8 mouse cellular contexts compared by ENCODE assay signal in genomic region chr7:30552102-30553020, GRCm38 (mm10). TPM values are rescaled to one million over a fixed set of nuclear protein-coding genes. Genes with fewer than 3 reads are reported as not detected.
DNase-seq lines count a peak whose midpoint lies in the region; ATAC-seq lines count a peak whose summit lies in the region.

Gene Hspb6 (plus strand): TSS chr7:30552178.
Gene Proser3 (minus strand): TSS chr7:30552299.

- no peaks in the 10 kb centered on the region for H3K9me3 ChIP-seq in heart, embryonic 14.5 days (ENCODE audit: control insufficient read depth, low read length)
- no peaks in the 10 kb centered on the region for H3K9me3 ChIP-seq in liver, embryonic 13.5 days (replicated peaks)
- H3K9me3 ChIP-seq in stomach, embryonic 16.5 days (replicated peaks; ENCODE audit: control insufficient read depth, low read length): no peaks in the 10 kb centered on the region

- peak within 1 kb of the TSS; percentile 89 for H3K9ac ChIP-seq in heart, embryonic 14.5 days (ENCODE audit: low read length)
- peak within 1 kb of the TSS; percentile 91 for H3K9ac ChIP-seq in liver, embryonic 13.5 days
- H3K9ac ChIP-seq in stomach, embryonic 16.5 days (ENCODE audit: low read length): peak within 1 kb of the TSS; percentile 85

- DNase-seq in c-Kit-negative CD71-positive TER-119-positive erythroid progenitor cells, embryonic 14.5 days (ENCODE audit: low read depth, low spot score): peak; percentile 98
- DNase-seq in fibroblast of lung, adult 2 months (ENCODE audit: low read depth): peak; percentile 99
- DNase-seq in kidney, postnatal 14 days: peak; percentile 98
- DNase-seq in liver, embryonic 13.5 days: peak; percentile 95
- peak; percentile 94 for DNase-seq in neural tube, embryonic 10.5 days (ENCODE audit: extremely low spot score, low spot score)

- WGBS in heart, embryonic 14.5 days: under 1% methylated on average over 44 of the region's 44 CpGs
- WGBS in liver, embryonic 13.5 days (ENCODE audit: insufficient replicate concordance): under 1% methylated on average over 44 of the region's 44 CpGs
- under 1% methylated on average over 44 of the region's 44 CpGs for WGBS in stomach, embryonic 16.5 days

- H3K36me3 ChIP-seq in heart, embryonic 14.5 days (ENCODE audit: control insufficient read depth, insufficient read depth, low read length): peaks cover 48% of the 10 kb centered on the region
- peaks cover 41% of the 10 kb centered on the region for H3K36me3 ChIP-seq in liver, embryonic 13.5 days
- H3K36me3 ChIP-seq in stomach, embryonic 16.5 days (ENCODE audit: control insufficient read depth, insufficient read depth, low read length): peaks cover 8% of the 10 kb centered on the region; the same call in 1 of the 2 replicates

- H3K27me3 ChIP-seq in heart, embryonic 14.5 days (ENCODE audit: control insufficient read depth, insufficient read depth, low read length): no peaks in the 10 kb centered on the region
- H3K27me3 ChIP-seq in liver, embryonic 13.5 days: no peaks in the 10 kb centered on the region
- H3K27me3 ChIP-seq in stomach, embryonic 16.5 days (ENCODE audit: control insufficient read depth, insufficient read depth, low read length): no peaks in the 10 kb centered on the region

- peak; percentile 92 for ATAC-seq in CD4-positive, CD25-positive, alpha-beta regulatory T cell, adult 4 months
- ATAC-seq in heart, embryonic 14.5 days (ENCODE audit: insufficient number of reproducible peaks, insufficient read depth, low FRiP score, low read depth): peak; percentile 86
- peak; percentile 90 for ATAC-seq in liver, embryonic 13.5 days (ENCODE audit: low read depth)
- peak; percentile 95 for ATAC-seq in stomach, embryonic 16.5 days (ENCODE audit: insufficient read depth, low FRiP score)

- H3K4me2 ChIP-seq in heart, embryonic 14.5 days (ENCODE audit: low read length): peak within 1 kb of the TSS; percentile 86
- H3K4me2 ChIP-seq in liver, embryonic 13.5 days: peak within 1 kb of the TSS; percentile 92
- H3K4me2 ChIP-seq in stomach, embryonic 16.5 days (ENCODE audit: low read depth, low read length): peak within 1 kb of the TSS; percentile 94

- H3K4me1 ChIP-seq in heart, embryonic 14.5 days (ENCODE audit: control insufficient read depth in 2 of 2, insufficient read depth in 2 of 2, low read length in 2 of 2): peaks cover 8 to 14% of the 10 kb centered on the region in 2 experiments
- H3K4me1 ChIP-seq in liver, embryonic 13.5 days (replicated peaks): peaks cover 31% of the 10 kb centered on the region
- peaks cover 12% of the 10 kb centered on the region for H3K4me1 ChIP-seq in stomach, embryonic 16.5 days (ENCODE audit: control insufficient read depth, insufficient read depth, low read length)

- peak within 1 kb of the TSS; percentile 73 to 87 for H3K4me3 ChIP-seq in heart, embryonic 14.5 days (ENCODE audit: control insufficient read depth in 1 of 2, insufficient read depth in 1 of 2, low read depth in 1 of 2, low read length in 2 of 2)
- peak within 1 kb of the TSS; percentile 71 for H3K4me3 ChIP-seq in liver, embryonic 13.5 days (replicated peaks)
- peak within 1 kb of the TSS; percentile 78 for H3K4me3 ChIP-seq in stomach, embryonic 16.5 days (replicated peaks; ENCODE audit: low read length)

- peak within 1 kb of the TSS; percentile 98 for H3K27ac ChIP-seq in heart, embryonic 14.5 days (replicated peaks in 1 of 2; ENCODE audit: control insufficient read depth in 1 of 2, insufficient read depth in 1 of 2, low read depth in 2 of 2, low read length in 2 of 2)
- H3K27ac ChIP-seq in liver, embryonic 13.5 days: peak within 1 kb of the TSS; percentile 95
- peak within 1 kb of the TSS; percentile 99 for H3K27ac ChIP-seq in stomach, embryonic 16.5 days (ENCODE audit: low read length)

RNA-seq across cellular contexts. Expression of gene Hspb6, which starts in this region (rescaled TPM):
- 1 to 10 TPM; 1.0 to 3.1 TPM for polyA plus RNA-seq in CD4-positive, CD25-positive, alpha-beta regulatory T cell, adult 4 months (2017; shearing (Covaris generic))
- 141 and 155 TPM in 2 replicates for polyA plus RNA-seq in heart, embryonic 14.5 days (2014; fragmentation: Nextera tagmentation; extraction: Ambion mirVana)
- polyA plus RNA-seq in liver, embryonic 13.5 days (2015; fragmentation: Nextera tagmentation; extraction: Ambion mirVana): 4.4 and 4.6 TPM in 2 replicates
- polyA plus RNA-seq in stomach, embryonic 16.5 days (2015; fragmentation: Nextera tagmentation; extraction: Ambion mirVana): 69.8 and 72.4 TPM in 2 replicates

RNA-seq across cellular contexts. Expression of gene Proser3, which starts in this region (rescaled TPM):
- polyA plus RNA-seq in CD4-positive, CD25-positive, alpha-beta regulatory T cell, adult 4 months (2017; shearing (Covaris generic)): 1 to 10 TPM; 5.2 to 6.2 TPM
- polyA plus RNA-seq in heart, embryonic 14.5 days (2014; fragmentation: Nextera tagmentation; extraction: Ambion mirVana): 11.0 and 11.6 TPM in 2 replicates
- polyA plus RNA-seq in liver, embryonic 13.5 days (2015; fragmentation: Nextera tagmentation; extraction: Ambion mirVana): 1.8 and 2.3 TPM in 2 replicates
- polyA plus RNA-seq in stomach, embryonic 16.5 days (2015; fragmentation: Nextera tagmentation; extraction: Ambion mirVana): 10.3 and 12.6 TPM in 2 replicates

Comparison
In these comparisons a context has a peak if more than half of its experiments do, and no peak if none do; other contexts are left out.
1. Peak in every context shown above with its lines: DNase-seq, ATAC-seq, H3K4me3 ChIP-seq and H3K27ac ChIP-seq.
2. RNA of gene Hspb6 (polyA plus RNA-seq): 141 to 155 TPM in heart, embryonic 14.5 days and 69.8 to 72.4 TPM in stomach, embryonic 16.5 days; 4.4 to 4.6 TPM in liver, embryonic 13.5 days and 1.0 to 3.1 TPM in CD4-positive, CD25-positive, alpha-beta regulatory T cell, adult 4 months; every median in the first group is over 10 times any median in the second.